Mouse (Mus musculus) heart, postnatal 0 days (tissue): ENCODE measurements around the gene Pigt. TPM values are rescaled to one million over a fixed set of nuclear protein-coding genes. Genes with fewer than 3 reads are reported as not detected.

ENCODE experiments used
- ATAC-seq: fragments of 200-750 bp; cut with Nextera tagmentation; 2 replicates; pipeline ENCODE4 v1.8.0; 2017; ENCODE audit warnings: low read depth, moderate number of reproducible peaks, moderate library complexity; ENCODE audit not compliant: insufficient read depth
- DNase-seq: peaks from one replicate; pipeline ENCODE4 v3.0.0-alpha.2; 2016; ENCODE audit warnings: low spot score
- H3K27ac ChIP-seq: fragments of 300-500 bp; sonication (generic); 2 replicates; pipeline ENCODE4 v1.5.1; 2014; ENCODE audit warnings: low read depth, mild to moderate bottlenecking
- H3K27me3 ChIP-seq: fragments of 300-500 bp; sonication (generic); 2 replicates; pipeline ENCODE4 v1.6.1; 2014; ENCODE audit warnings: low read length, mixed read lengths; ENCODE audit not compliant: control insufficient read depth, insufficient read depth
- H3K36me3 ChIP-seq: fragments of 300-500 bp; sonication (generic); replicated peaks from 2 replicates; pipeline ENCODE4 v1.6.1; 2014; ENCODE audit warnings: low read length, mixed read lengths; ENCODE audit not compliant: control insufficient read depth, insufficient read depth
- H3K4me1 ChIP-seq: fragments of 300-500 bp; sonication (generic); 2 replicates; pipeline ENCODE4 v1.6.1; 2014; ENCODE audit warnings: antibody characterized with exemption; ENCODE audit not compliant: control insufficient read depth, insufficient read depth
- H3K4me2 ChIP-seq: fragments of 300-500 bp; sonication (generic); 2 replicates; pipeline ENCODE4 v1.6.1; 2014; ENCODE audit warnings: low read depth, mild to moderate bottlenecking, low read length, moderate library complexity
- H3K4me3 ChIP-seq: fragments of 300-500 bp; sonication (generic); 2 replicates; pipeline ENCODE4 v1.5.1; 2014; ENCODE audit warnings: low read depth, low read length
- H3K9ac ChIP-seq: fragments of 300-500 bp; sonication (generic); replicated peaks from 2 replicates; pipeline ENCODE4 v1.6.1; 2014; ENCODE audit warnings: low read depth, low read length, mixed read lengths
- H3K9me3 ChIP-seq: fragments of 300-500 bp; sonication (generic); replicated peaks from 2 replicates; pipeline ENCODE4 v1.6.1; 2016; ENCODE audit warnings: low read length; ENCODE audit not compliant: control insufficient read depth
- CTCF ChIP-seq: IDR thresholded peaks from 2 replicates; pipeline ENCODE4 v1.5.1; 2016; ENCODE audit warnings: antibody characterized with exemption, control low read depth, low read depth
- EP300 ChIP-seq: IDR thresholded peaks from 2 replicates; pipeline ENCODE4 v1.6.1; 2016; ENCODE audit warnings: antibody characterized with exemption, low read depth
- WGBS: fragments of 180-500 bp; shearing (Covaris S2); extraction: QIAGEN DNeasy Blood & Tissue Kit; methylation state at CpG from one replicate; pipeline ENCODE4 v1.1.7; 2014; 5-methylcytosine and 5-hydroxymethylcytosine counted together
- polyA plus RNA-seq: library from polyadenylated mRNA; unstranded; fragments of >200 nt; fragmentation: Nextera tagmentation; extraction: Ambion mirVana; gene quantifications from 2 replicates; pipeline ENCODE4 v1.2.1, GENCODE M21; 2015
- total RNA-seq: library from RNA; depleted of rRNA; stranded (reverse); fragments of >200 nt; gene quantifications from 2 replicates; pipeline ENCODE4 v1.2.3, GENCODE M21; 2014; ENCODE audit warnings: low replicate concordance

Pigt gene
- total and polyA plus RNA-seq, 2 experiments from 2014 or later = 30.9 to 45.0 TPM

DNA sequence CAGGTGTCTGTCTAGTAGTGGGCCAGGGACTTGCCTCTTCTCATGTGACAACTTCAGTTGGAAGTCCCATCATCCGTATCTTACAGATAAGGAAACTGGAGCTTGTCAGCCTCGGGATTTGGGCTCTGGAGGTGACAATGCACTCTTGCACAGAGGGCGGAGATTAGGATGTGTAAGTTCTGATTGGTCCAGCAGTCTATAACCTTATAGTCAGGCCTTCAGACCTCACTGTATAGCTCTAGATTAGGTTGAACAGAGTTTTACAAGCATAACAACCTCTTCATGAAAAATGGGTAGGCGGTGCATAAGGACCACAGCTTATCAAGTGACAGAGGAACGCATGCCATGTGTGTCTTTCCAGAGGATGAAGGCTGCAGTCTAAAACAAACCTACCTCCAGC lies 30.5 kb upstream of the Pigt start:
- DNase-seq = no peak
- no peak for TF ChIP-seq CTCF
- TF ChIP-seq EP300 = no peak
- ATAC-seq = no peak
- Histone ChIP-seq H3K4me2 (no peak overlapping the region), H3K9ac (no peak overlapping the region), H3K27ac (no peak overlapping the region), H3K36me3 (peaks cover 39% of the 10 kb centered on the region), H3K4me1 (0 out of 2 replicates have a peak, but pooled peaks cover 4% of the 10 kb centered on the region), H3K27me3 (no peaks in the 10 kb centered on the region), H3K9me3 (no peaks in the 10 kb centered on the region), H3K4me3 (no peak overlapping the region)
- 61% methylated on average over 5 of the region's 5 CpGs for WGBS

DNA sequence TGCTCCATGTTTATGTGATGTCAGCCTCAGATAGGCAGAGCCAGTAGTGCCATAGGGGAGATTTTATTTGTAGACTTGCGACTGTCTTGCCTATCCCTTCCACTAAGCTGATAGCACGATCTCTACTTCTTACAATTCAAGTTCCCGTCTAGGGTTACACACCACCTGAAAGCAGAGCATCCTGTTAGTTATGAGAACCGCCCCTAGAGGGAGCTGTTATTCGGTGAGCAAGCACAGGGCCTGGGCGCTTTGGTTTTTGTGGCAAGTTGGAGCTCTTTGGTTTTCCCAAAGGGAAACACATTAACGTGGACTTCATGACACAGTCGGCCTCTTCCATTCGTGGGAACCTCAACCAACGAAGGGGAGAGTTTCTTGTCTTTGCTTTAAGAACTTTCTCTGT lies 27.1 kb upstream of the Pigt start:
- no peak overlapping the region for H3K9ac ChIP-seq
- H3K27me3 ChIP-seq = no peaks in the 10 kb centered on the region
- no peak overlapping the region for H3K27ac ChIP-seq
- no peaks in the 10 kb centered on the region for H3K9me3 ChIP-seq
- peaks cover 24% of the 10 kb centered on the region for H3K36me3 ChIP-seq
- no peak overlapping the region for H3K4me2 ChIP-seq
- ATAC-seq (peak; percentile 47; the same call in 1 of the 2 replicates), DNase-seq (peak; percentile 28)
- WGBS = 30% methylated on average over 10 of the region's 10 CpGs
- no peak overlapping the region for H3K4me3 ChIP-seq
- no peaks in the 10 kb centered on the region for H3K4me1 ChIP-seq
- no peak for TF ChIP-seq EP300
- TF ChIP-seq CTCF = peak; percentile 59

DNA sequence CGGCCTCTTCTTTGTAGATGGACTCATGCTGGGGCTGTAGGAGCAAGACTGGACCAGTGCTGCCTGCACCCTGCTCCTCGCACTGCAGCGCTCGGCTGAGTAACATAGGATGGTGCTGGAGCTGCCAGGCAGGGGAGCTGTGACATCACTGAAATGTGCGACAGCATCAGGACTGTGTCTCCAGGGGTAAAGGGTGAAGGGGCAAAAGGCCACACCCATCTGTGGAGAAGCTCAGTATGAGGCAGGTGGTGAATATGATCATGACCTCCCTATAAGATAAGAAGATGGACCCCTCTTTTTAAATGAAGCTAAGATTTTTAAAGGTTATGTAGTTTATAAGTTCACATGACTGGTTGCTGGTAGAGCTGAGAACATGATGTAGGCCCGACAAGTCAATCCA lies 23.7 kb upstream of the Pigt start, which contains the start of gene Trp53tg5:
Gene Trp53tg5 (minus strand): TSS at position 101 of the 400 bp plus-strand sequence.
- no peak within 1 kb of the TSS for H3K27ac ChIP-seq
- no peaks in the 10 kb centered on the region for H3K27me3 ChIP-seq
- no peaks in the 10 kb centered on the region for H3K9me3 ChIP-seq
- WGBS = 81% methylated on average over 6 of the region's 6 CpGs
- TF ChIP-seq EP300 = no peak
- TF ChIP-seq CTCF = no peak
- no peaks in the 10 kb centered on the region for H3K4me1 ChIP-seq
- ATAC-seq (no peak), DNase-seq (no peak)
- H3K4me3 ChIP-seq = no peak within 1 kb of the TSS
- H3K4me2 ChIP-seq = no peak within 1 kb of the TSS
- peaks cover 8% of the 10 kb centered on the region; the same call in 1 of the 2 replicates for H3K36me3 ChIP-seq
- no peak within 1 kb of the TSS for H3K9ac ChIP-seq

DNA sequence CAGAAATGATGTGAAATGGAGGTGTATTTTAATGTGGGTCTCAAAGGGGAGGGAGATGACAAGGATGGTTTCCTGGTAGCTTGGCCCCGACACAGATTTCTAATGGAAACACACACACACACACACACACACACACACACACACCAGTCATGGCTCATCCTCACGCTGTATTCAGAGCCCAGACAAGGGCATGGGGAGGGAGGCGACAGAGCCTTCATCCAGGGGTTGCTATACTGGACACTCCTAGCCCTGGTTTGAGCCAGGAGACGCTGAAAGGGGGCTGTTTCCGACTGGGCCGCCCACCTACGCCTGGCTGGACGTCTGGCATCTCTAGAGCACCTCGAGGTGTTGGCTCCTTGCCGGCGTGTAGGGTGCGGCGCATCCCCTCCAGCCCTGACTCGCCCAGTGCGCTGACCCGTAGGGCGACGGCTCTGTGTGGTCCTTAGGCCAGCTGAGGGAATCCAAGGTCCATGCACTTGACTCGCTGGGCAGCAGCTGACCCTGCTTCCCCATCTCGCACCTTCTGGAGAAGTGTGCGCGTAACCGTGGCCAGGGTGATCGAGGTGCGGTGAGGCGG lies 11.6 kb upstream of the Pigt start, which contains the start of gene Dbndd2:
Gene Dbndd2 (plus strand): TSS at position 426 of the 577 bp plus-strand sequence.
- no peak for TF ChIP-seq EP300
- no peak for TF ChIP-seq CTCF
- Histone ChIP-seq H3K9me3 (no peaks in the 10 kb centered on the region), H3K9ac (peak within 1 kb of the TSS; percentile 65), H3K4me3 (peak within 1 kb of the TSS; percentile 66), H3K4me1 (peaks cover 7% of the 10 kb centered on the region; the same call in 1 of the 2 replicates), H3K27ac (peak within 1 kb of the TSS; percentile 52), H3K36me3 (peaks cover 11% of the 10 kb centered on the region), H3K4me2 (peak within 1 kb of the TSS; percentile 83), H3K27me3 (no peaks in the 10 kb centered on the region)
- DNase-seq (no peak), ATAC-seq (peak; percentile 24; the same call in 1 of the 2 replicates)
- WGBS = 2% methylated on average over 25 of the region's 26 CpGs

DNA sequence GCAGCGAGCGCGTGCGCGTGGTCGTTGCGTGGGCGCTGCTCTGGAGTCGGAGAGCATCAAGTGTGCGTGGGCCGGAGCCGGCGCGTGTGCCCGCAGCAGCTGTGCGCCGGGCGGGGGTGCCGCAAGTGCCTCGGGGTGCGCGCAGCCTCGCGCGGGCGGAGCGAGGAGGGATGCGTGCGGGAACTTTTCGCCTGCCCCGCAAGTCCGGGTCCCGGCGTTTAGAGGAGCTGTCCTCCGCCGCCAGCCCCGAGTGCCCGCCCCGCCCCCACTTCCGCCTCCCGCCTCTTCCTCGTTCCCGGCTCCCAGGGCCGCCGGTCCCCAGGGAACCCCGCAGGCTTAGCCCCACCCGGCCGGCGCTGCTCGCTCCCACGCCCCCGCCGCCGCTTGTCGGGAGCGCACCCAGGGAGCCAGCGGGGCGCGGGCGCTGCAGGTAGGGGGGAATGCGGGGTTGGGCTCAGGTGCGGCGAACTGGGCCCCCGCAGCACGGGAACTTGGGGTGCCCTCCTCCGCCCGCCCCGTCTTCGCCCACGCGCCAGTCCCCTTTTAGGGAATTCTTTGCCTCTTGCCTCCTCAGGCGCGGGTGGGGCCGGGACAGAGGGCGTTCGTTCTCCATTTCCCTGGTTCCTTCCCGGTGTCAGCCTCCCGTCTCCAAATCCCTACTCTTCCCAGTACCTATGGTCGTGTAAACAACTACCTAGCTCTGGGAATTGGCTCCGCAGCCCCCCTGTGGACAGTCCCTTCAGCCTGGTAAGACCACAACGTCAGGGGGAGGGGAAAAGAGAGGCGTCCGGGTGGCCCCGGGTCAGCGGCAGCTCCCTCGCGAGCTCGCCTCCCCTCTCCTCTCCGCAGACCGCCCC lies 10.8 kb upstream of the Pigt start:
- Histone ChIP-seq H3K27ac (peak overlapping the region; percentile 52), H3K36me3 (peaks cover 14% of the 10 kb centered on the region), H3K4me2 (peak overlapping the region; percentile 83), H3K9me3 (no peaks in the 10 kb centered on the region), H3K4me1 (peaks cover 7% of the 10 kb centered on the region; the same call in 1 of the 2 replicates), H3K9ac (peak overlapping the region; percentile 65), H3K4me3 (peak overlapping the region; percentile 66), H3K27me3 (no peaks in the 10 kb centered on the region)
- DNase-seq (peak; percentile 18), ATAC-seq (peak; percentile 72)
- under 1% methylated on average over 75 of the region's 90 CpGs for WGBS
- TF ChIP-seq CTCF (no peak), EP300 (no peak)
